Comparison of ENCODE assay signal across 26 mouse cellular contexts in genomic region chr3:142362092-142362491, GRCm38 (mm10). TPM values are rescaled to one million over a fixed set of nuclear protein-coding genes. Genes with fewer than 3 reads are reported as not detected.
DNase-seq lines count a peak whose midpoint lies in the region; ATAC-seq and TF ChIP-seq lines count a peak whose summit lies in the region.
"Had no signal": no experiment of that assay in that cellular context is flagged by ENCODE, and none has a peak within 500 bp of the region (broad histone marks: within the 10 kb centered on the region; RNA-seq: fewer than 3 reads in every experiment).

No protein-coding gene starts in this region.

- WGBS in forebrain, embryonic 10.5 days = 74% methylated on average over 6 of the region's 6 CpGs
- 67% methylated on average over 6 of the region's 6 CpGs for WGBS in forebrain, embryonic 11.5 days
- WGBS in embryonic facial prominence, embryonic 10.5 days = 67% methylated on average over 6 of the region's 6 CpGs

- H3K4me1 ChIP-seq in forebrain, embryonic 10.5 days = 0 out of 2 replicates have a peak, but pooled peaks cover 3% of the 10 kb centered on the region
- no peaks in the 10 kb centered on the region for H3K4me1 ChIP-seq in forebrain, embryonic 11.5 days (replicated peaks; ENCODE audit: control insufficient read depth, insufficient read depth, low read length)
- H3K4me1 ChIP-seq in embryonic facial prominence, embryonic 10.5 days = peaks cover 3% of the 10 kb centered on the region; the same call in 1 of the 2 replicates
- H3K4me1 ChIP-seq: hindbrain, embryonic 10.5 days; hindbrain, embryonic 13.5 days had no signal

- TF ChIP-seq CTCF in C2C12 (IDR thresholded peaks at IDR 0.05; ENCODE audit: control insufficient read depth, insufficient read depth, insufficient read length) = no peak

- H3K9ac ChIP-seq in forebrain, embryonic 11.5 days (ENCODE audit: low read length) = no peak overlapping the region
- H3K9ac ChIP-seq: embryonic facial prominence, embryonic 12.5 days; embryonic facial prominence, embryonic 15.5 days; forebrain, postnatal 0 days; hindbrain, embryonic 13.5 days had no signal

- intact Hi-C loops in left cerebral cortex, postnatal 4 days (cut with DNase I) = no loop called here
- intact Hi-C loops in left cerebral cortex, postnatal 25 days (cut with DNase I) = no loop called here

- H3K27ac ChIP-seq in forebrain, embryonic 10.5 days = 0 out of 2 replicates have a peak overlapping the region, but pooled peaks have one; percentile 25
- no peak overlapping the region for H3K27ac ChIP-seq in forebrain, embryonic 11.5 days (ENCODE audit: low read depth, low read length)
- no peak overlapping the region for H3K27ac ChIP-seq in embryonic facial prominence, embryonic 10.5 days (replicated peaks)
- H3K27ac ChIP-seq: embryonic facial prominence, embryonic 12.5 days; embryonic facial prominence, embryonic 15.5 days; hindbrain, embryonic 10.5 days; hindbrain, embryonic 13.5 days had no signal

- no peak overlapping the region for H3K4me2 ChIP-seq in forebrain, embryonic 11.5 days (ENCODE audit: low read depth, low read length, severe bottlenecking)
- H3K4me2 ChIP-seq: embryonic facial prominence, embryonic 12.5 days; embryonic facial prominence, embryonic 15.5 days; heart, embryonic 11.5 days; hindbrain, embryonic 13.5 days had no signal

- DNase-seq in forebrain, embryonic 10.5 days (ENCODE audit: extremely low spot score, low spot score) = no peak
- DNase-seq in forebrain, embryonic 11.5 days (ENCODE audit: low spot score) = no peak
- peak; percentile 9 for DNase-seq in left cerebral cortex, postnatal 4 days
- no peak for DNase-seq in left cerebral cortex, postnatal 25 days (ENCODE audit: low spot score in 2 of 2)
- DNase-seq in embryonic facial prominence, embryonic 10.5 days (ENCODE audit: low spot score) = peak; percentile 19
- DNase-seq in layer of hippocampus, adult 9-11 months = no peak
- no peak for DNase-seq in thymus, postnatal 36 days
- DNase-seq: adrenal gland, adult 8-10 months; adrenal gland, postnatal 25 days; cerebellum, adult 11-12 months; cerebellum, adult 9-10 months; forebrain, postnatal 0 days; gastrocnemius, postnatal 10 days; gastrocnemius, postnatal 36 days; heart, postnatal 36 days had no signal

- peaks cover 91% of the 10 kb centered on the region for H3K79me2 ChIP-seq in C2C12 (ENCODE audit: control insufficient read depth, insufficient read depth)

- H3ac ChIP-seq in C2C12 (ENCODE audit: control insufficient read depth, insufficient read length, low read depth) = no peak overlapping the region

- no peaks in the 10 kb centered on the region for H3K9me3 ChIP-seq in forebrain, embryonic 10.5 days
- H3K9me3 ChIP-seq in forebrain, embryonic 11.5 days (ENCODE audit: control insufficient read depth, low read length) = no peaks in the 10 kb centered on the region
- no peaks in the 10 kb centered on the region for H3K9me3 ChIP-seq in embryonic facial prominence, embryonic 10.5 days
- H3K9me3 ChIP-seq: embryonic facial prominence, embryonic 12.5 days; embryonic facial prominence, embryonic 15.5 days; hindbrain, embryonic 10.5 days; hindbrain, embryonic 13.5 days had no signal

- no peak for ATAC-seq in forebrain, embryonic 11.5 days (replicated peaks; ENCODE audit: low FRiP score)
- ATAC-seq: activated CD4-positive, CD25-positive, alpha-beta regulatory T cell, adult 4 months; forebrain, embryonic 14.5 days; forebrain, postnatal 0 days; hindbrain, embryonic 16.5 days; intestine, embryonic 16.5 days had no signal

- no peaks in the 10 kb centered on the region for H3K36me3 ChIP-seq in forebrain, embryonic 10.5 days (replicated peaks)
- H3K36me3 ChIP-seq in forebrain, embryonic 11.5 days (ENCODE audit: control insufficient read depth, insufficient read depth, low read length) = no peaks in the 10 kb centered on the region
- H3K36me3 ChIP-seq in C2C12 (ENCODE audit: control insufficient read depth, insufficient read depth) = peaks cover 8% of the 10 kb centered on the region
- no peaks in the 10 kb centered on the region for H3K36me3 ChIP-seq in embryonic facial prominence, embryonic 10.5 days (replicated peaks)
- H3K36me3 ChIP-seq: embryonic facial prominence, embryonic 12.5 days; embryonic facial prominence, embryonic 15.5 days; hindbrain, embryonic 10.5 days; hindbrain, embryonic 13.5 days had no signal

- no peak overlapping the region for H3K4me3 ChIP-seq in forebrain, embryonic 10.5 days
- H3K4me3 ChIP-seq in forebrain, embryonic 11.5 days (ENCODE audit: low read depth, low read length) = no peak overlapping the region
- H3K4me3 ChIP-seq in C2C12 (ENCODE audit: insufficient read depth, poor library complexity, severe bottlenecking) = no peak overlapping the region
- H3K4me3 ChIP-seq in embryonic facial prominence, embryonic 10.5 days = no peak overlapping the region
- H3K4me3 ChIP-seq: embryonic facial prominence, embryonic 12.5 days; embryonic facial prominence, embryonic 15.5 days; erythroblast, embryonic 14.5 days; hindbrain, embryonic 10.5 days; hindbrain, embryonic 13.5 days had no signal

- H3K79me3 ChIP-seq in C2C12 (ENCODE audit: low read depth) = peaks cover 44% of the 10 kb centered on the region

- H3K27me3 ChIP-seq in forebrain, embryonic 10.5 days (ENCODE audit: poor library complexity, severe bottlenecking) = no peaks in the 10 kb centered on the region
- H3K27me3 ChIP-seq in forebrain, embryonic 11.5 days (ENCODE audit: control insufficient read depth, insufficient read depth, low read length) = no peaks in the 10 kb centered on the region
- no peaks in the 10 kb centered on the region for H3K27me3 ChIP-seq in C2C12 (ENCODE audit: control insufficient read depth, insufficient read depth, insufficient read length)
- no peaks in the 10 kb centered on the region for H3K27me3 ChIP-seq in embryonic facial prominence, embryonic 10.5 days (replicated peaks; ENCODE audit: low read depth, poor library complexity, severe bottlenecking)
- H3K27me3 ChIP-seq: embryonic facial prominence, embryonic 12.5 days; embryonic facial prominence, embryonic 15.5 days; hindbrain, embryonic 13.5 days had no signal

TF ChIP-seq in C2C12, 6 proteins besides CTCF, POLR2A, EP300 and RAD21:
- TF ChIP-seq FOSL1 (IDR thresholded peaks at IDR 0.05; ENCODE audit: insufficient read depth, low read length, poor library complexity, severe bottlenecking) (no peak), MYOD1 (IDR thresholded peaks at IDR 0.05; ENCODE audit: control insufficient read depth, insufficient read length, low read depth) (peak; percentile 68)

RNA-seq across cellular contexts. Expression of gene Pdlim5, which starts 33.4 kb away (rescaled TPM):
- polyA plus RNA-seq in forebrain, embryonic 10.5 days (2016; fragmentation: Nextera tagmentation; extraction: Ambion mirVana) = 21.8 TPM in 2 replicates
- 16.0 and 18.0 TPM in 2 replicates for polyA plus RNA-seq in forebrain, embryonic 11.5 days (2014; fragmentation: Nextera tagmentation; extraction: Ambion mirVana)
- 10 to 100 TPM; 16.7 to 19.3 TPM for total RNA-seq in left cerebral cortex, postnatal 4 days (2021)
- total RNA-seq in left cerebral cortex, postnatal 25 days (2021) = 10 to 100 TPM; 18.9 to 19.1 TPM
- 40.0 TPM for polyA plus RNA-seq in C2C12 (2012; fragmentation: generic; extraction: Trizol)
- 17.2 and 18.2 TPM in 2 replicates for polyA plus RNA-seq in embryonic facial prominence, embryonic 10.5 days (2016; fragmentation: Nextera tagmentation; extraction: Ambion mirVana)

Comparison
In these comparisons a context has a peak if more than half of its experiments do, and no peak if none do; other contexts are left out.
1. DNase-seq: peak in left cerebral cortex, postnatal 4 days (single experiment) and embryonic facial prominence, embryonic 10.5 days (single experiment); none in forebrain, embryonic 10.5 days (single experiment), forebrain, embryonic 11.5 days (single experiment), left cerebral cortex, postnatal 25 days (0 of 2), layer of hippocampus, adult 9-11 months (single experiment) and thymus, postnatal 36 days (0 of 2).